Mouse (Mus musculus) left cerebral cortex, adult 2 months (tissue): ENCODE measurements around the gene Bst2. TPM values are rescaled to one million over a fixed set of nuclear protein-coding genes. Genes with fewer than 3 reads are reported as not detected.

Experiments used
- DNase-seq, 2 experiments: peaks; one replicate each; pipeline ENCODE4 v3.0.0; 2021 to 2022; ENCODE audit warnings: low spot score in 2 of 2, mixed read lengths in 1 of 2; ENCODE audit errors: extremely low spot score in 1 of 2
- H3K27ac ChIP-seq: fragments of 200-600 bp; 2 replicates; pipeline ENCODE4 v1.8.1; 2022
- H3K4me3 ChIP-seq: fragments of 200-600 bp; 2 replicates; pipeline ENCODE4 v1.8.1; 2022
- CTCF ChIP-seq: fragments of 200-600 bp; IDR thresholded peaks from 2 replicates; pipeline ENCODE4 v1.8.1; 2022; ENCODE audit warnings: antibody characterized with exemption, mild to moderate bottlenecking, moderate library complexity
- intact Hi-C: fragments of 180-260 bp; cut with DNase I; formaldehyde crosslinking; loops from one replicate; pipeline ENCODE4 v1.15.1; 2025
- long read RNA-seq, 2 experiments: library from polyadenylated mRNA; stranded (forward); transcript quantifications; one replicate each; pipeline ENCODE4 v2.0.0; 2021; ENCODE audit warnings: borderline mapping rate in 2 of 2
- total RNA-seq, 2 experiments: library from RNA; stranded (reverse); gene quantifications; 2 replicates each; pipeline ENCODE4 v1.2.3; 2021

Gene Bst2
- 1 to 10 TPM; 3.5 to 4.0 TPM for total RNA-seq
- long read RNA-seq, experiment 1, partial matches to known transcripts: 0 of 5 reads
- long read RNA-seq, experiment 1, other reads (novel, unspliced or antisense): 1 of 5 reads
- long read RNA-seq, experiment 2, partial matches to known transcripts: 0 of 1 reads
- long read RNA-seq, experiment 2, other reads (novel, unspliced or antisense): 0 of 1 reads

DNA sequence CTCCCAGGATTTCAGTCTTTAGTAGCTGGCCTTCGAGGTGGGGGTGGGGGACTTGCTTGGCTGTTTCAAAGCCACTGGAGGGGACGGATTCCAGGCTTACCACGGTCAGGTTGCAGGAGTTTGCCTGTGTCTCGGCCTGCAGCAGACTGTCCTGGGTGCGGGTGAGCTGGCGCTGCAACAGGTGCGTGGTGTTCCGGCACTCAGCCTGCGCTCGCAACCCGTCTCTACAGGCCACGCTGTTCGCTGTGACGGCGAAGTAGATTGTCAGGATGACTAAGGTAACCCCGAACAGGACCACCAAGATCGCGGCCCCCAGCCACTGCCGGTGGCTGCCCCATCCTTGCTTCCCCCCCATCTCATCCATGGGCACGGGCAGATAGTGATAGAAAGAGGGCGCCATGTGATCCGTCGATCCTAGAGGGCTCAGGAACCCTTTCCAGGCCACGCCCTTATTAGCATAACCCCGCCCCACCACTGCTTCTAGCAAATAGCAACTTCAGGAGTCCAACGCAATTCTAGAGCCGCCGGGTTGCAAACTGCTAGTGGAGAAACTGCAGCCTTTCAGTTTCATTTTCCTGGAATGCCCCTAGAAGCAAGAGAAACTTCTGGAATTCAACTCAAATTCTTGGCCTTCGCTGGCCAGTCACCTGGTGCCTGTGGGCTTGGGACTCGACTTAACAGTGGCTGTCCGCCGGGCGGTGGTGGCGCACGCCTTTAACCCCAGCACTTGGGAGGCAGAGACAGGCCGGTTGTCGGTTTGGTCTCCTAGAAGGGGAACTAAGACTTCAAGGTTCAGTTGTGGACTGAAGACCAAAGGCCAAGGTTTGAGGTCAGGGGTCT, at the start of gene Bst2:
Bst2 (minus strand) TSS at position 429 of the 840 bp plus-strand sequence.
- peak in 1 of 2 experiments; percentile 32 for DNase-seq
- intact Hi-C loops: no loop called here
- H3K4me3 ChIP-seq: peak within 1 kb of the TSS; percentile 41
- peak within 1 kb of the TSS; percentile 4; the same call in 1 of the 2 replicates for H3K27ac ChIP-seq
- no peak for TF ChIP-seq CTCF

DNA sequence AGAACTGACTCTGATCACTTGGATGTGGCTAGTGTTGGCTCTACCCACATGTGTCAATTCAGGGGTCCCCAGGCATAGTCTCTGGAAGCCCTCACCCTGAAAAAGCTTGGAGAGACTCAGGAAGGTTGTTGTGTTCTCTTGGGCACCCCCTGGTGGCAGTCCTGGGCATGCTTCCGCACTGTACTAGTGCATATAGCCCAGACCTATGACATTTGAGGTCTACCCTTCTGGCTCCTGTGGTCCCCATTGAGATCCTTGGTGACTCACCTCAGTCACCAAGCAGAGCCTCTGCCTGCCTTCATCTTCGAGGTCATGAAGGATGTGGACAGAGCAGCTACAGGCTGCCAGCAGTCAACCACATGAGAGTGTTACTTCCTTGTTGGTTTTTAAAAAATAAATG, 49.6 kb upstream of the Bst2 start:
- no peak overlapping the region for H3K4me3 ChIP-seq
- H3K27ac ChIP-seq: no peak overlapping the region
- TF ChIP-seq CTCF: peak; percentile 68
- DNase-seq: no peak
- intact Hi-C loops: no loop called here

DNA sequence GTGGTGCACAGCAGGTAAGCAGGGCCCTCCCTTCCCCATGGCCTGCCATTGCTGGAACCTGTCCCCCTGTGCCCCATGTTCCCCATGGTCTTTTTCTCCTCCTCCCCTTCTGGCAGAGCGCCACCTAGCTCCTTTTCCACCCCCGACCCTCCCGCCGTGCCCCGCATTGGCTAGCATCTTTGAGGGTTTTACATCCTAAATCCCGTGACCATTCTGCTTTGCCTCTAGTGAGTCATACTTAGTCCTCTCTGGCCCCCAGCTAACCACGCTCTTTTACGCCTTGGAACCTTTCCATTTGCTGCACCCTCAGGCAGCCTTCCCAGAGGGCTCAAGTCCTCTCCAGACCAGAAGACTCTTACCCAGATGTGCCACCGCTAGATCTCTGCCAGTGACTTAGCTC, 42.9 kb upstream of the Bst2 start:
- no peak for TF ChIP-seq CTCF
- no peak overlapping the region for H3K27ac ChIP-seq
- intact Hi-C loops: no loop called here
- DNase-seq: no peak
- H3K4me3 ChIP-seq: no peak overlapping the region

GRCm38 (mm10) chr8:71579476-71579875, 42.2 kb upstream of the Bst2 start:
- TF ChIP-seq CTCF: no peak

GRCm38 (mm10) chr8:71579009-71579408, 41.8 kb upstream of the Bst2 start:
- intact Hi-C loops: no loop called here
- no peak for DNase-seq
- TF ChIP-seq CTCF: no peak
- Histone ChIP-seq H3K4me3 (no peak overlapping the region), H3K27ac (no peak overlapping the region)

More at GRCm38 (mm10) chr8:71579476-71579875, 42.2 kb upstream of the Bst2 start:
- Histone ChIP-seq H3K27ac (no peak overlapping the region), H3K4me3 (no peak overlapping the region)
- intact Hi-C loops: no loop called here
- DNase-seq: no peak

DNA sequence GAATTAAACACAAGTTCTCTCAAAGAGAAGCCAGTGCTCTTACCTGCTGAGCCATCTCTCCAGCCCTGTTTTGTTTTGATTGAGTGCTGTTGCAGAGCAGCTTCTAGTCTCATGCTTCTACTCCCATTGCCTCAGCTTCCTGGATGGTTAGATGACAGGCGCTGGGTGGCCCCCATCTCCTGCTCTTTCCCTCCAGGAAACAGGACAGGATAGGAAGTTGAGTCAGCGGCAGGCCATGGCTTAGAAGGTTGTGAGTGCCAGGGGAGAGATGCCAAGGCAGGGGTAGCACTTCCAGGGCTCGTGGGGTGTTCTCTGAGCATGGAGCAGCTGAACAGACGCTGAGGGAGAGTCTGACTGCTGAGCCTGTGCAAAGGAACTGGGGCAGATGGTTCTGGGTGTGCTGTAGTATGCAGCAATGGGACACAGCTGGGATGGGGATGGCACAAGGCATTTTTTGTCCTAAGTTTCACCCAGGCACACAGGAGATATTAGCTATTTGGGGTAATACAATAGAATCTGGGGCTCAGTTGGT, 40.7 kb upstream of the Bst2 start:
- H3K4me3 ChIP-seq: no peak overlapping the region
- intact Hi-C loops: no loop called here
- H3K27ac ChIP-seq: no peak overlapping the region
- DNase-seq: no peak
- TF ChIP-seq CTCF: no peak

GRCm38 (mm10) chr8:71575020-71575419, 37.8 kb upstream of the Bst2 start:
- no peak overlapping the region for H3K4me3 ChIP-seq
- no peak for DNase-seq
- TF ChIP-seq CTCF: no peak
- H3K27ac ChIP-seq: no peak overlapping the region
- intact Hi-C loops: no loop called here

- no peak overlapping the region for H3K4me3 ChIP-seq
- TF ChIP-seq CTCF: no peak
- peak overlapping the region; percentile 21; the same call in 1 of the 2 replicates for H3K27ac ChIP-seq
- no peak for DNase-seq
- intact Hi-C loops: no loop called here
Measured at GRCm38 (mm10) chr8:71574426-71574825, 37.2 kb upstream of the Bst2 start.

- Histone ChIP-seq H3K4me3 (peak overlapping the region; percentile 19; the same call in 1 of the 2 replicates), H3K27ac (peak overlapping the region; percentile 70)
- DNase-seq: peak; percentile 76 to 86
- TF ChIP-seq CTCF: no peak
- intact Hi-C loops: no loop called here
Measured at GRCm38 (mm10) chr8:71572847-71573633, 35.8 kb upstream of the Bst2 start.

GRCm38 (mm10) chr8:71572077-71572476, 34.8 kb upstream of the Bst2 start:
- peak overlapping the region; percentile 17; the same call in 1 of the 2 replicates for H3K4me3 ChIP-seq

DNA sequence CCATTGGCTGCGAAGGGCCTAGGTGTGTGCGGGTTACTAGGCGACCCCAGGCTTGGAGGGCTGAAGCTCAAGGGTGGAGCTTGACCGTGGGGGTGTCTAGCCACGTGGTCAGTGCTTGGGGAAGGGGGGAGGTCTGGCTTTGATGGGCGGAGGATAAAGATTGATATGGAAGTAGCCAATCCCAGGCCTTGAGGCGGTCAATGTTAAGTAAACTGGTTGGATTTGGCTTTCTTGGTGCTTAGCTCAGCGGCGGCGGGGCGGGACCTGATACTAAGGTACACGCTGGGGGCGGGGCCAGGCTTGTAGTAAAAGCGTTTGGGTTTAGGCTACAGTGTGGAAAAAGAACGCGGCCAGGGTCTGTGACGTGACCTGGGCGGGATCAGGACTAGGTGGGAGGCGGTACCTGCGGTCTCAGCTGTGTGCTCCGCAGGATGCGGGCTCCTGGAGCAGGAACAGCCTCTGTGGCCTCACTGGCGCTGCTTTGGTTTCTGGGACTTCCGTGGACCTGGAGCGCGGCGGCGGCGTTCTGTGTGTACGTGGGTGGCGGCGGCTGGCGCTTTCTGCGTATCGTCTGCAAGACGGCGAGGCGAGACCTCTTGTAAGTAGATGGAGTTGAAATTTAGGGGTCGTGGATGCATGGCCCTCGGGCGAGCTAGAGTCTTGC, 33.2 kb upstream of the Bst2 start:
- TF ChIP-seq CTCF: no peak; the same call in 1 of the 2 replicates
- DNase-seq: peak; percentile 93 to 94
- Histone ChIP-seq H3K4me3 (peak overlapping the region; percentile 84), H3K27ac (peak overlapping the region; percentile 98)
- intact Hi-C loops: loop anchor here (2.0 kb wide), 1 partner anchor 20 kb away; no protein-coding TSS in a partner anchor

More at GRCm38 (mm10) chr8:71572077-71572476, 34.8 kb upstream of the Bst2 start:
- H3K27ac ChIP-seq: peak overlapping the region; percentile 58; the same call in 1 of the 2 replicates
- intact Hi-C loops: no loop called here
- no peak for DNase-seq
- no peak; the same call in 1 of the 2 replicates for TF ChIP-seq CTCF
